In genomic region chr11:47378843-47379629, GRCm38 (mm10) we compare ENCODE assay signal across 8 mouse cellular contexts.
DNase-seq lines count a peak whose midpoint lies in the region; ATAC-seq and TF ChIP-seq lines count a peak whose summit lies in the region.

No protein-coding gene starts in this region.

- H3K4me3 ChIP-seq in CH12.LX (replicated peaks in 1 of 3; ENCODE audit: low read depth in 2 of 3, low read length in 2 of 3, poor library complexity in 1 of 3) = peak overlapping the region in 1 of 3 experiments; percentile 37
- peak overlapping the region; percentile 31 for H3K4me3 ChIP-seq in hindbrain, embryonic 12.5 days

- H3K27ac ChIP-seq in CH12.LX (ENCODE audit: insufficient read depth, low read depth) = no peak overlapping the region
- peak overlapping the region; percentile 82 for H3K27ac ChIP-seq in hindbrain, embryonic 12.5 days

- ATAC-seq in hindbrain, embryonic 12.5 days (ENCODE audit: low FRiP score) = peak; percentile 86
- ATAC-seq in monocyte, adult 5-6 weeks (replicated peaks; ENCODE audit: insufficient number of reproducible peaks, low FRiP score, low TSS enrichment, poor library complexity, severe bottlenecking) = no peak

- TF ChIP-seq POLR2A in CH12.LX (IDR thresholded peaks at IDR 0.05; ENCODE audit: low read depth, low read length) = no peak

- peak; percentile 58 for DNase-seq in CH12.LX (ENCODE audit: extremely low read depth)
- peak; percentile 14 for DNase-seq in brain, embryonic 18.5 days (ENCODE audit: low read depth, low spot score)
- peak; percentile 5 to 6 for DNase-seq in frontal cortex, postnatal 25 days (ENCODE audit: low spot score in 2 of 2)
- peak; percentile 7 to 14 for DNase-seq in layer of hippocampus, postnatal 36 days
- DNase-seq in lung, postnatal 10 days = peak; percentile 68
- DNase-seq in right cerebral cortex, postnatal 14 days = peak; percentile 12

- no peaks in the 10 kb centered on the region for H3K9me3 ChIP-seq in CH12.LX (replicated peaks; ENCODE audit: low read length)
- H3K9me3 ChIP-seq in hindbrain, embryonic 12.5 days (replicated peaks) = no peaks in the 10 kb centered on the region

- 0 out of 2 replicates have a peak, but pooled peaks have one; percentile 26 for TF ChIP-seq EP300 in CH12.LX (IDR thresholded peaks at IDR 0.05; ENCODE audit: low read length)

- WGBS in hindbrain, embryonic 12.5 days = 17% methylated on average over 25 of the region's 25 CpGs

- H3K27me3 ChIP-seq in CH12.LX (replicated peaks) = no peaks in the 10 kb centered on the region
- H3K27me3 ChIP-seq in hindbrain, embryonic 12.5 days = no peaks in the 10 kb centered on the region

- H3K9ac ChIP-seq in CH12.LX (ENCODE audit: insufficient read depth, low read depth) = no peak overlapping the region
- H3K9ac ChIP-seq in hindbrain, embryonic 12.5 days = peak overlapping the region; percentile 60

- no peak for TF ChIP-seq RAD21 in CH12.LX (IDR thresholded peaks at IDR 0.05; ENCODE audit: low read depth, low read length)

- no peak for TF ChIP-seq CTCF in CH12.LX (conservative IDR thresholded peaks at IDR 0.05 in 1 of 2, IDR thresholded peaks at IDR 0.05 in 1 of 2; ENCODE audit: low read depth in 2 of 2, low read length in 2 of 2)

- H3K36me3 ChIP-seq in CH12.LX (replicated peaks in 1 of 2; ENCODE audit: control insufficient read depth in 1 of 2, insufficient read depth in 1 of 2, low read length in 1 of 2) = no peaks in the 10 kb centered on the region
- no peaks in the 10 kb centered on the region for H3K36me3 ChIP-seq in hindbrain, embryonic 12.5 days

- dilution Hi-C loops in CH12.LX (cut with MboI; ENCODE audit: extremely low pct_ligation_motif_present, extremely low pct_unique_long_range_greater_than_20kb, low sequenced_read_pairs) = no loop called here

- no peaks in the 10 kb centered on the region for H3K79me2 ChIP-seq in CH12.LX (replicated peaks; ENCODE audit: control insufficient read depth, extremely low read depth, insufficient read depth, poor library complexity, severe bottlenecking)

- H3K4me2 ChIP-seq in CH12.LX (ENCODE audit: insufficient read depth, low read depth, poor library complexity, severe bottlenecking) = peak overlapping the region; percentile 41; the same call in 1 of the 2 replicates
- H3K4me2 ChIP-seq in hindbrain, embryonic 12.5 days (replicated peaks) = peak overlapping the region; percentile 59

- H3K4me1 ChIP-seq in CH12.LX (ENCODE audit: control insufficient read depth in 1 of 2, insufficient read depth in 2 of 2) = peaks cover 0 to 34% of the 10 kb centered on the region in 2 experiments; a peak in 2 of 4 replicates
- peaks cover 9% of the 10 kb centered on the region for H3K4me1 ChIP-seq in hindbrain, embryonic 12.5 days

- in situ Hi-C loops in CH12.LX (cut with MboI; ENCODE audit: low pct_ligation_motif_present, low pct_unique_long_range_greater_than_20kb, low sequenced_read_pairs) = loop anchor here (25.0 kb wide), 1 partner anchor 392 kb away; no protein-coding TSS in a partner anchor

TF ChIP-seq in CH12.LX, 34 proteins besides CTCF, POLR2A, EP300 and RAD21:
- TF ChIP-seq TBP (conservative IDR thresholded peaks at IDR 0.05; ENCODE audit: low read depth, low read length) = 0 out of 2 replicates have a peak, but pooled peaks have one; percentile 10
- TF ChIP-seq ZNF384 (IDR thresholded peaks at IDR 0.05; ENCODE audit: low read depth, low read length) = no peak
- TF ChIP-seq JUN (IDR thresholded peaks at IDR 0.05; ENCODE audit: insufficient read depth, low read depth, low read length) = no peak
- no peak for TF ChIP-seq E2F4 (IDR thresholded peaks at IDR 0.05; ENCODE audit: insufficient replicate concordance, low read depth, low read length)
- TF ChIP-seq MXI1 (IDR thresholded peaks at IDR 0.05; ENCODE audit: low read depth, low read length) = peak; percentile 22; the same call in 1 of the 2 replicates
- no peak for TF ChIP-seq MEF2A (IDR thresholded peaks at IDR 0.05; ENCODE audit: borderline replicate concordance, low read depth, low read length)
- TF ChIP-seq MAZ (IDR thresholded peaks at IDR 0.05; ENCODE audit: low read depth, low read length) = no peak
- peak; percentile 14; the same call in 1 of the 2 replicates for TF ChIP-seq MAX (IDR thresholded peaks at IDR 0.05; ENCODE audit: low read length)
- 0 out of 2 replicates have a peak, but pooled peaks have one; percentile 4 for TF ChIP-seq BHLHE40 (IDR thresholded peaks at IDR 0.05; ENCODE audit: low read depth, low read length)
- TF ChIP-seq POLR2AphosphoS2 (IDR thresholded peaks at IDR 0.05; ENCODE audit: low read depth, low read length) = no peak
- no peak for TF ChIP-seq UBTF (IDR thresholded peaks at IDR 0.05; ENCODE audit: low read depth, low read length)

Comparison
In these comparisons a context has a peak if more than half of its experiments do, and no peak if none do; other contexts are left out.
1. DNase-seq: peak in every context shown above with its lines; median percentile 68 in lung, postnatal 10 days; 58 in CH12.LX; 14 in brain, embryonic 18.5 days; 12 in right cerebral cortex, postnatal 14 days; 10 in layer of hippocampus, postnatal 36 days; 6 in frontal cortex, postnatal 25 days.